Mouse (Mus musculus) E14TG2a.4 (cell line): ENCODE measurements at regions not wholly inside any gene's neighbourhood (a gene's known extent, or its start where the extent isn't known, plus 50 kb on each side); places are given as distances from the start of the nearest gene placed in this dataset.

Experiments used
- H3K27me3 ChIP-seq: 2 replicates; pipeline ENCODE4 v1.6.1; 2014; ENCODE audit warnings: low read length, control low read depth; ENCODE audit not compliant: insufficient read depth
- H3K36me3 ChIP-seq: 2 replicates; pipeline ENCODE4 v1.6.1; 2014; ENCODE audit warnings: low read length, control low read depth; ENCODE audit not compliant: insufficient read depth
- H3K4me1 ChIP-seq: replicated peaks from 2 replicates; pipeline ENCODE4 v1.6.1; 2014; ENCODE audit warnings: low read depth, low read length, control low read depth
- H3K4me3 ChIP-seq: replicated peaks from 2 replicates; pipeline ENCODE4 v1.5.1; 2014; ENCODE audit warnings: mild to moderate bottlenecking, low read length
- H3K9me3 ChIP-seq: 2 replicates; pipeline ENCODE4 v1.6.1; 2014; ENCODE audit warnings: low read length, control low read depth
- CTCF ChIP-seq: conservative IDR thresholded peaks from 2 replicates; pipeline ENCODE4 v1.5.1; 2014; ENCODE audit warnings: low read length
- NANOG ChIP-seq: IDR thresholded peaks from 2 replicates; pipeline ENCODE4 v1.6.1; 2014; ENCODE audit warnings: borderline replicate concordance, low read length, mixed read lengths
- POU5F1 ChIP-seq: IDR thresholded peaks from 2 replicates; pipeline ENCODE4 v1.6.1; 2014; ENCODE audit warnings: low read length, borderline replicate concordance

GRCm38 (mm10) chr10:91569046-91569445 is 387.9 kb upstream of the Tmpo start:
- H3K4me3 ChIP-seq = no peak overlapping the region
- H3K27me3 ChIP-seq = no peaks in the 10 kb centered on the region
- no peaks in the 10 kb centered on the region for H3K36me3 ChIP-seq
- no peaks in the 10 kb centered on the region for H3K9me3 ChIP-seq
- no peak for TF ChIP-seq NANOG
- no peak for TF ChIP-seq CTCF
- TF ChIP-seq POU5F1 = no peak
- no peaks in the 10 kb centered on the region for H3K4me1 ChIP-seq

GRCm38 (mm10) chr10:91566116-91566774 is 385.1 kb upstream of the Tmpo start:
- no peaks in the 10 kb centered on the region for H3K4me1 ChIP-seq
- H3K36me3 ChIP-seq = no peaks in the 10 kb centered on the region

DNA sequence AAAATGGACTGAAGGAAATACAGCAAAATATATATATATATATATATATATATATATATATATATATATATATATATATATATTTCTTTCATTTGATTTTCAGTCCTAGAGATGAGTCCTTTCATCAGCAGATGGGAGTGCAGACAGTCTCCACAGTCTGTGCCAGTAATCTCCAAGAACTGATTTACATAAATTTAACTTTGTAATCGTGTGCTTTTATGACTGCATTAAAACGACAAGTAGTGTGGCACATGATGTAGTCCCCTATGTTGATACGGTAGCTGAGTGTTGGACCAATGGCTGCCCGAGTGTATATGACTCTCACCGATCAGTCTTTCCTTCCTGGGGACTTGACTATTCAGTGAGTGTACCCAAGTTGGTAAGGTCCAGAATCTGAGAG is 378.2 kb upstream of the Tmpo start:
- Histone ChIP-seq H3K9me3 (peaks cover 17% of the 10 kb centered on the region), H3K4me3 (no peak overlapping the region)

More at GRCm38 (mm10) chr10:91566116-91566774, 385.1 kb upstream of the Tmpo start:
- no peaks in the 10 kb centered on the region for H3K27me3 ChIP-seq
- no peak overlapping the region for H3K4me3 ChIP-seq
- TF ChIP-seq NANOG (no peak), CTCF (no peak), POU5F1 (no peak)
- H3K9me3 ChIP-seq = no peaks in the 10 kb centered on the region

DNA sequence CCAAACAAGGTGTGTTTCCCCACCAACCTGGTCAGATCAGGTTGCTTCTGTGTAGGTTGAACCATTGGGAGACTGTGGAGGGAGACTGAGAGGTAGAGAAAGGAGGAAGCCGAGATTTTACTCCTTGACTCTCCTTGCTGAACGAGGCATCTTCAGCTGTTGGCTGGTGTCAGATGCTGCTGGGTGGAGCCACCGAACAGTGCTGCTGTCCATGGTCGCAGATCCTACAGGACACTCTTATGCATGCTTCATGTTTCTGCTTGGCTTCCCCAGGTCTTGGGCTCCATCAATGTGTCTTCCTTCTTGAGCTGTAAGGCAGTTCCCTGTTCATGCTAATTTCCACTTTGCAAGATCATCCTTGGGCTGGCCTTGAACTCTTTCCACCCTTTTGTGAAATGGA is 367.0 kb upstream of the Tmpo start:
- Histone ChIP-seq H3K27me3 (no peaks in the 10 kb centered on the region), H3K4me1 (no peaks in the 10 kb centered on the region), H3K9me3 (peaks cover 14% of the 10 kb centered on the region), H3K4me3 (no peak overlapping the region), H3K36me3 (no peaks in the 10 kb centered on the region)
- no peak for TF ChIP-seq POU5F1
- TF ChIP-seq NANOG = no peak
- no peak for TF ChIP-seq CTCF

More for the DNA sequence above, 378.2 kb upstream of the Tmpo start:
- no peaks in the 10 kb centered on the region for H3K4me1 ChIP-seq
- TF ChIP-seq NANOG = no peak
- TF ChIP-seq CTCF = no peak
- no peak for TF ChIP-seq POU5F1
- H3K36me3 ChIP-seq = no peaks in the 10 kb centered on the region
- no peaks in the 10 kb centered on the region for H3K27me3 ChIP-seq

DNA sequence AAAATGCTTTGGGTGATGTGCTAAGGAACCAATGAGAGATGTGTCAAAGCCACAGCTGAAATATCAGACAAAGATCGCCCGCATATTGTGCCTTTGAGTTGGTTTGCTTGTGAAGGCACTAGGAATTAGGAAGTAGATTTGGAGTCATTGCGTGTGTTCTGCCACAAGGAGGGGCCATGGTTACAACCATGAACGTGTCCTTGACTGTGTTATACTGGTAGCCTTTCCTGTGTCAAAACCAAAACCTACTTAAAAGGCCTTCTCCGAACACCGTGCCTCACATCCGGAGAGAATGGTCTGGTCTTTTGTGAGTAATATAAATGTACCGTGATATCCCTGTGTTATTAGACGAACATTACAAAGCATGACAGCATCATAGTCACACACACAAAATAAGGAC is 365.0 kb upstream of the Tmpo start:
- Histone ChIP-seq H3K9me3 (peaks cover 14% of the 10 kb centered on the region), H3K27me3 (no peaks in the 10 kb centered on the region), H3K4me3 (no peak overlapping the region), H3K36me3 (no peaks in the 10 kb centered on the region), H3K4me1 (no peaks in the 10 kb centered on the region)
- TF ChIP-seq NANOG (no peak), POU5F1 (no peak), CTCF (no peak)

DNA sequence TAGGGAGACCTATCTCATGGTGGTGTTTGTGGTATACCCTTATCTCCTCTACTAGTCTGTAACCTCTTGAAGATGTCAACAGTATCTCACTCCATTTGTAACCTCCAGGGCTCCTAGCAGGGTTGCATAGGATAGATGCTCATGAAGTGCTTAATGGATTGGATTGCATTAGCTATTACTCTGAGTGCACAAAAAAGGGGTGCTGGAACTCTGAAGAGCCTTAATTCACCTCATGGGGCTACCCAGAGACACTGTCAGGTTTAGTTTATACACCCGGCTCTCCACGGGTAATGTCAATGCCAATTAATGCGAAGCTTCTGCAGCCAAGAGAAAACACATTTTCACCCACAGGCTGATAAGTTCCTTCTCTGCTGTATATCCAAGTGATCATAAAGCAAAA is 364.3 kb upstream of the Tmpo start:
- H3K4me1 ChIP-seq = no peaks in the 10 kb centered on the region
- no peak overlapping the region for H3K4me3 ChIP-seq
- H3K9me3 ChIP-seq = peaks cover 14% of the 10 kb centered on the region
- H3K27me3 ChIP-seq = no peaks in the 10 kb centered on the region
- no peaks in the 10 kb centered on the region for H3K36me3 ChIP-seq
- no peak for TF ChIP-seq CTCF
- TF ChIP-seq POU5F1 = no peak
- TF ChIP-seq NANOG = no peak

- Histone ChIP-seq H3K27me3 (no peaks in the 10 kb centered on the region), H3K4me3 (no peak overlapping the region), H3K9me3 (peaks cover 5% of the 10 kb centered on the region), H3K4me1 (no peaks in the 10 kb centered on the region), H3K36me3 (no peaks in the 10 kb centered on the region)
- no peak for TF ChIP-seq NANOG
- TF ChIP-seq CTCF = no peak
- TF ChIP-seq POU5F1 = no peak
Observed at GRCm38 (mm10) chr10:91543167-91543918, 362.2 kb upstream of the Tmpo start.

GRCm38 (mm10) chr10:91542201-91542604 is 361.1 kb upstream of the Tmpo start:
- H3K27me3 ChIP-seq = no peaks in the 10 kb centered on the region
- no peaks in the 10 kb centered on the region for H3K4me1 ChIP-seq
- TF ChIP-seq POU5F1 (no peak), NANOG (no peak), CTCF (no peak)
- no peak overlapping the region for H3K4me3 ChIP-seq
- no peaks in the 10 kb centered on the region for H3K9me3 ChIP-seq
- no peaks in the 10 kb centered on the region for H3K36me3 ChIP-seq

- no peaks in the 10 kb centered on the region for H3K9me3 ChIP-seq
- no peaks in the 10 kb centered on the region for H3K27me3 ChIP-seq
- no peak for TF ChIP-seq POU5F1
- TF ChIP-seq NANOG = no peak
- TF ChIP-seq CTCF = no peak
- no peaks in the 10 kb centered on the region for H3K4me1 ChIP-seq
- no peak overlapping the region for H3K4me3 ChIP-seq
- no peaks in the 10 kb centered on the region for H3K36me3 ChIP-seq
Observed at GRCm38 (mm10) chr10:91537241-91537640, 356.1 kb upstream of the Tmpo start.
